In the genomic region with DNA sequence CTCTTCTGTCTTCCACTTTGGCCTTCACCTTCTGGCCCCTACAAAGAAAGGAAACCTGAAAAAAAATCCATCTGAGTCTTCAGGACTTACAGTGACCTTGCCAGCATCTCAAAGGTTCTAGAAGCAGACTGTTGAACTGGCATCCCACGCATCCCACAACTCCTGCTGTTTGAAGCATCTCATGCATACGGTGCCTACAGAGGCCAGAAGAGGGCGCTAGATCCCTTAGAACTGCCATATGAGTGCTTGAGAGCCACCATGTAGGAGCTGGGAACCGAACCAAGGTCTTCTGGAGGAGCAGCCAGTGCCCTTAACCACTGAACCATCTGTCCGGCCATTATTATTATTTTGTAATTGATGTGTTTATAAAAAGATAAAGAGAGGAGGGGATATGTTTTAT, we compare ENCODE assay signal across 25 mouse cellular contexts. TPM values are rescaled to one million over a fixed set of nuclear protein-coding genes. Genes with fewer than 3 reads are reported as not detected.
DNase-seq lines count a peak whose midpoint lies in the region; ATAC-seq and TF ChIP-seq lines count a peak whose summit lies in the region.
"Had no signal": no experiment of that assay in that cellular context is flagged by ENCODE, and none has a peak within 500 bp of the region (broad histone marks: within the 10 kb centered on the region; RNA-seq: fewer than 3 reads in every experiment).

No protein-coding gene starts in this region.

- no peak overlapping the region for H3K9ac ChIP-seq in lung, embryonic 14.5 days
- H3K9ac ChIP-seq: embryonic facial prominence, embryonic 13.5 days; forebrain, embryonic 12.5 days; heart, embryonic 15.5 days; hindbrain, embryonic 14.5 days; intestine, embryonic 15.5 days had no signal

- no peak overlapping the region for H3K27ac ChIP-seq in lung, embryonic 14.5 days (ENCODE audit: low read depth)
- H3K27ac ChIP-seq in kidney, adult 2 months (ENCODE audit: insufficient read depth, low read depth, low read length) = no peak overlapping the region
- H3K27ac ChIP-seq: embryonic facial prominence, embryonic 13.5 days; forebrain, embryonic 12.5 days; heart, embryonic 15.5 days; hindbrain, embryonic 10.5 days; hindbrain, embryonic 14.5 days; intestine, embryonic 15.5 days had no signal

- no peak overlapping the region for H3K4me2 ChIP-seq in lung, embryonic 14.5 days
- H3K4me2 ChIP-seq: embryonic facial prominence, embryonic 13.5 days; forebrain, embryonic 12.5 days; heart, embryonic 11.5 days; heart, embryonic 15.5 days; hindbrain, embryonic 14.5 days; intestine, embryonic 15.5 days had no signal

- H3K36me3 ChIP-seq in lung, embryonic 14.5 days (ENCODE audit: insufficient read depth) = no peaks in the 10 kb centered on the region
- no peaks in the 10 kb centered on the region for H3K36me3 ChIP-seq in kidney, adult 2 months (ENCODE audit: control insufficient read depth, insufficient read depth, low read length)
- H3K36me3 ChIP-seq: embryonic facial prominence, embryonic 13.5 days; forebrain, embryonic 12.5 days; G1E; heart, embryonic 15.5 days; hindbrain, embryonic 10.5 days; intestine, embryonic 15.5 days had no signal

- H3K4me1 ChIP-seq in lung, embryonic 14.5 days (ENCODE audit: insufficient read depth) = no peaks in the 10 kb centered on the region
- H3K4me1 ChIP-seq in kidney, adult 2 months (ENCODE audit: control insufficient read depth, insufficient read depth, low read length) = no peaks in the 10 kb centered on the region
- H3K4me1 ChIP-seq: forebrain, embryonic 12.5 days; heart, embryonic 15.5 days; intestine, embryonic 15.5 days had no signal

- no peaks in the 10 kb centered on the region for H3K9me3 ChIP-seq in lung, embryonic 14.5 days (ENCODE audit: low read depth, low read length)
- H3K9me3 ChIP-seq: embryonic facial prominence, embryonic 13.5 days; forebrain, embryonic 12.5 days; heart, embryonic 15.5 days; intestine, embryonic 15.5 days had no signal

- 72% methylated on average over 5 of the region's 5 CpGs for WGBS in lung, embryonic 14.5 days
- 76% methylated on average over 5 of the region's 5 CpGs for whole genome bisulfite sequencing in kidney, adult 2 months

- peak; percentile 37 for DNase-seq in heart, adult 11 months
- no peak for DNase-seq in heart, adult 9 months (ENCODE audit: low spot score in 2 of 2)
- DNase-seq in lung, embryonic 14.5 days = no peak
- no peak for DNase-seq in lung, postnatal 14 days
- peak; percentile 82 for DNase-seq in R1 (ENCODE audit: low read depth, low spot score)
- no peak for DNase-seq in kidney, adult 2 months
- DNase-seq in c-Kit-positive CD71-positive TER-119-positive erythroid progenitor cells, embryonic 14.5 days (ENCODE audit: low spot score) = no peak
- DNase-seq: adrenal gland, postnatal 14 days; B cell, adult 2 months; cerebellum, adult 18-20 months; cerebellum, adult 9-11 months; cerebellum, postnatal 36 days; gastrocnemius, postnatal 25 days; heart, postnatal 14 days had no signal

- no peak overlapping the region for H3K4me3 ChIP-seq in lung, embryonic 14.5 days (ENCODE audit: low read depth, low read length)
- H3K4me3 ChIP-seq in kidney, adult 2 months (ENCODE audit: insufficient read depth, low read depth, low read length) = no peak overlapping the region
- H3K4me3 ChIP-seq: embryonic facial prominence, embryonic 13.5 days; forebrain, embryonic 12.5 days; heart, embryonic 15.5 days; hindbrain, embryonic 10.5 days; intestine, embryonic 15.5 days had no signal

- 0 out of 2 replicates have a peak, but pooled peaks have one; percentile 6 for TF ChIP-seq CTCF in lung, embryonic 14.5 days (IDR thresholded peaks at IDR 0.05; ENCODE audit: low read depth)
- no peak for TF ChIP-seq CTCF in kidney, adult 2 months (conservative IDR thresholded peaks at IDR 0.05; ENCODE audit: insufficient read depth, insufficient read length, low read depth, low read length)

- ATAC-seq in lung, embryonic 14.5 days (ENCODE audit: insufficient read depth) = no peak
- ATAC-seq: activated CD4-positive, CD25-positive, alpha-beta regulatory T cell, adult 4 months; CD4-positive, CD25-positive, alpha-beta regulatory T cell, adult 4 months; forebrain, embryonic 16.5 days; intestine, embryonic 15.5 days had no signal

- TF ChIP-seq POLR2A in kidney, adult 2 months (IDR thresholded peaks at IDR 0.05; ENCODE audit: low read depth, low read length) = no peak

- H3K27me3 ChIP-seq in lung, embryonic 14.5 days (ENCODE audit: insufficient read depth, low read length) = no peaks in the 10 kb centered on the region
- H3K27me3 ChIP-seq in kidney, adult 2 months (replicated peaks; ENCODE audit: control insufficient read depth, insufficient read depth, low read length) = no peaks in the 10 kb centered on the region
- H3K27me3 ChIP-seq: embryonic facial prominence, embryonic 13.5 days; forebrain, embryonic 12.5 days; heart, embryonic 15.5 days; intestine, embryonic 15.5 days had no signal

RNA-seq across cellular contexts. Expression of gene Rxfp2, which starts 23.9 kb away (rescaled TPM):
- 0.66 and 0.68 TPM in 2 replicates for polyA plus RNA-seq in lung, embryonic 14.5 days (2014; fragmentation: Nextera tagmentation; extraction: Ambion mirVana)
- polyA plus RNA-seq in kidney, adult 2 months (2012; rRNA removed) = 0.08 and 0.30 TPM in 2 replicates
- polyA plus RNA-seq: activated CD4-positive, CD25-positive, alpha-beta regulatory T cell, adult 4 months; CD4-positive, CD25-positive, alpha-beta regulatory T cell, adult 4 months; G1E had no signal

Comparison
In these comparisons a context has a peak if more than half of its experiments do, and no peak if none do; other contexts are left out.
1. DNase-seq: peak in heart, adult 11 months (single experiment) and R1 (single experiment); none in heart, adult 9 months (0 of 2), lung, embryonic 14.5 days (single experiment), lung, postnatal 14 days (single experiment), kidney, adult 2 months (single experiment) and c-Kit-positive CD71-positive TER-119-positive erythroid progenitor cells, embryonic 14.5 days (single experiment).